Mouse (Mus musculus) neural tube, embryonic 11.5 days (tissue): ENCODE results near the gene Mrpl45. TPM values are rescaled to one million over a fixed set of nuclear protein-coding genes. Genes with fewer than 3 reads are reported as not detected.
A peak's percentile ranks its signal among the peaks of the same experiment; 100 is the strongest.
"Not testable (repeated sequence)": the region's sequence is repeated elsewhere in the genome, so short reads cannot be mapped to it uniquely, and the experiment has no call there.

ENCODE experiments used
- ATAC-seq: fragments of 200-750 bp; cut with Nextera tagmentation; 2 replicates; pipeline ENCODE4 v1.8.0; 2017; ENCODE audit warnings: moderate number of reproducible peaks, mild to moderate bottlenecking, moderate TSS enrichment, moderate library complexity; ENCODE audit not compliant: insufficient read depth, low FRiP score, low TSS enrichment
- DNase-seq: peaks from one replicate; pipeline ENCODE4 v3.0.0-alpha.2; 2015; ENCODE audit warnings: low spot score
- H3K27ac ChIP-seq: fragments of 300-500 bp; sonication (generic); 2 replicates; pipeline ENCODE4 v1.5.1; 2014; ENCODE audit warnings: low read depth, mild to moderate bottlenecking, low read length
- H3K27me3 ChIP-seq: fragments of 300-500 bp; sonication (generic); 2 replicates; pipeline ENCODE4 v1.6.1; 2014; ENCODE audit warnings: mild to moderate bottlenecking, low read length, mixed read lengths; ENCODE audit not compliant: control insufficient read depth, insufficient read depth
- H3K36me3 ChIP-seq: fragments of 300-500 bp; sonication (generic); 2 replicates; pipeline ENCODE4 v1.6.1; 2014; ENCODE audit warnings: mild to moderate bottlenecking, low read length, moderate library complexity, mixed read lengths; ENCODE audit not compliant: control insufficient read depth, insufficient read depth
- H3K4me1 ChIP-seq: fragments of 300-500 bp; sonication (generic); 2 replicates; pipeline ENCODE4 v1.6.1; 2014; ENCODE audit warnings: low read length, mixed read lengths; ENCODE audit not compliant: control insufficient read depth, insufficient read depth
- H3K4me2 ChIP-seq: fragments of 300-500 bp; sonication (generic); 2 replicates; pipeline ENCODE4 v1.6.1; 2014; ENCODE audit warnings: low read depth, mild to moderate bottlenecking, moderate library complexity
- H3K4me3 ChIP-seq: fragments of 300-500 bp; sonication (generic); 2 replicates; pipeline ENCODE4 v1.5.1; 2014; ENCODE audit warnings: low read depth, low read length
- H3K9ac ChIP-seq: fragments of 300-500 bp; sonication (generic); 2 replicates; pipeline ENCODE4 v1.6.1; 2014; ENCODE audit warnings: mild to moderate bottlenecking, low read length
- H3K9me3 ChIP-seq: fragments of 300-500 bp; sonication (generic); 2 replicates; pipeline ENCODE4 v1.6.1; 2016; ENCODE audit warnings: low read length; ENCODE audit not compliant: control insufficient read depth
- WGBS: fragments of 180-500 bp; shearing (Covaris S2); extraction: QIAGEN DNeasy Blood & Tissue Kit; methylation state at CpG from one replicate; pipeline ENCODE4 v1.1.7; 2014; 5-methylcytosine and 5-hydroxymethylcytosine counted together
- polyA plus RNA-seq: library from polyadenylated mRNA; unstranded; fragments of >200 nt; fragmentation: Nextera tagmentation; extraction: Ambion mirVana; gene quantifications from 2 replicates; pipeline ENCODE4 v1.2.1, GENCODE M21; 2014

Mrpl45 gene
- polyA plus RNA-seq, 1 experiment from 2014 or later: 52.9 TPM

- H3K27me3 ChIP-seq: no peaks in the 10 kb centered on the region
- no peak overlapping the region for H3K27ac ChIP-seq
- no peak overlapping the region for H3K4me3 ChIP-seq
- ATAC-seq: no peak
- H3K4me1 ChIP-seq: no peaks in the 10 kb centered on the region; the same call in 1 of the 2 replicates
- WGBS: 94% methylated on average over 8 of the region's 8 CpGs
- peaks cover 7% of the 10 kb centered on the region; the same call in 1 of the 2 replicates for H3K36me3 ChIP-seq
- H3K9ac ChIP-seq: no peak overlapping the region
- H3K4me2 ChIP-seq: no peak overlapping the region
- H3K9me3 ChIP-seq: no peaks in the 10 kb centered on the region
- DNase-seq: no peak
Measured at GRCm38 (mm10) chr11:97321197-97321596, 5.7 kb downstream of the Mrpl45 start.

GRCm38 (mm10) chr11:97321894-97322600 lies 6.5 kb downstream of the Mrpl45 start:
- not testable (repeated sequence) for H3K9me3 ChIP-seq, DNase-seq, H3K36me3 ChIP-seq, H3K4me3 ChIP-seq, ATAC-seq, H3K4me1 ChIP-seq, H3K9ac ChIP-seq, H3K27me3 ChIP-seq, H3K4me2 ChIP-seq, H3K27ac ChIP-seq
- WGBS: 86% methylated on average over 8 of the region's 8 CpGs

GRCm38 (mm10) chr11:97325224-97325623 lies 9.7 kb downstream of the Mrpl45 start:
- WGBS: 73% methylated on average over 1 of the region's 1 CpGs
- H3K36me3 ChIP-seq: peaks cover 10% of the 10 kb centered on the region; the same call in 1 of the 2 replicates
- no peak for DNase-seq

GRCm38 (mm10) chr11:97328148-97328547 lies 12.6 kb downstream of the Mrpl45 start:
- Histone ChIP-seq H3K9ac (no peak overlapping the region), H3K4me1 (no peaks in the 10 kb centered on the region)

More at GRCm38 (mm10) chr11:97325224-97325623, 9.7 kb downstream of the Mrpl45 start:
- no peak for ATAC-seq
- H3K9me3 ChIP-seq: no peaks in the 10 kb centered on the region
- no peak overlapping the region for H3K9ac ChIP-seq
- H3K27me3 ChIP-seq: no peaks in the 10 kb centered on the region
- no peak overlapping the region for H3K4me3 ChIP-seq
- no peak overlapping the region for H3K27ac ChIP-seq
- no peak overlapping the region for H3K4me2 ChIP-seq
- no peaks in the 10 kb centered on the region for H3K4me1 ChIP-seq

GRCm38 (mm10) chr11:97330315-97330714 lies 14.8 kb downstream of the Mrpl45 start:
- Histone ChIP-seq H3K27me3 (no peaks in the 10 kb centered on the region), H3K9me3 (no peaks in the 10 kb centered on the region), H3K4me3 (no peak overlapping the region), H3K36me3 (peaks cover 5% of the 10 kb centered on the region; the same call in 1 of the 2 replicates), H3K9ac (no peak overlapping the region), H3K4me2 (no peak overlapping the region), H3K27ac (no peak overlapping the region), H3K4me1 (no peaks in the 10 kb centered on the region)
- DNase-seq (no peak), ATAC-seq (no peak)
- WGBS: 88% methylated on average over 1 of the region's 1 CpGs

More at GRCm38 (mm10) chr11:97328148-97328547, 12.6 kb downstream of the Mrpl45 start:
- no peak overlapping the region for H3K4me3 ChIP-seq
- H3K27ac ChIP-seq: no peak overlapping the region
- DNase-seq: peak; percentile 76
- ATAC-seq: no peak
- peaks cover 10% of the 10 kb centered on the region; the same call in 1 of the 2 replicates for H3K36me3 ChIP-seq
- no peaks in the 10 kb centered on the region for H3K9me3 ChIP-seq
- no peaks in the 10 kb centered on the region for H3K27me3 ChIP-seq
- no peak overlapping the region for H3K4me2 ChIP-seq
- WGBS: 31% methylated on average over 9 of the region's 9 CpGs

- no peak for ATAC-seq
- Histone ChIP-seq H3K27me3 (no peaks in the 10 kb centered on the region), H3K4me1 (no peaks in the 10 kb centered on the region), H3K9ac (no peak overlapping the region), H3K9me3 (no peaks in the 10 kb centered on the region), H3K27ac (no peak overlapping the region), H3K36me3 (peaks cover 3% of the 10 kb centered on the region; the same call in 1 of the 2 replicates), H3K4me3 (no peak overlapping the region), H3K4me2 (no peak overlapping the region)
- WGBS: 81% methylated on average over 12 of the region's 12 CpGs
- no peak for DNase-seq
Measured at GRCm38 (mm10) chr11:97331231-97332190, 16.0 kb downstream of the Mrpl45 start.

- Histone ChIP-seq H3K27me3 (no peaks in the 10 kb centered on the region), H3K36me3 (no peaks in the 10 kb centered on the region), H3K9ac (no peak overlapping the region), H3K4me2 (no peak overlapping the region), H3K27ac (no peak overlapping the region), H3K4me3 (no peak overlapping the region), H3K9me3 (no peaks in the 10 kb centered on the region), H3K4me1 (no peaks in the 10 kb centered on the region)
- DNase-seq (no peak), ATAC-seq (no peak)
- WGBS: 55% methylated on average over 9 of the region's 9 CpGs
Measured at GRCm38 (mm10) chr11:97333044-97333443, 17.5 kb downstream of the Mrpl45 start.

- H3K4me1 ChIP-seq: no peaks in the 10 kb centered on the region
- no peak overlapping the region for H3K4me3 ChIP-seq
- H3K9ac ChIP-seq: no peak overlapping the region
- DNase-seq (no peak), ATAC-seq (no peak)
- WGBS: 56% methylated on average over 1 of the region's 1 CpGs
- H3K36me3 ChIP-seq: no peaks in the 10 kb centered on the region
- H3K9me3 ChIP-seq: no peaks in the 10 kb centered on the region
- no peak overlapping the region for H3K27ac ChIP-seq
- H3K27me3 ChIP-seq: no peaks in the 10 kb centered on the region
- no peak overlapping the region for H3K4me2 ChIP-seq
Measured at GRCm38 (mm10) chr11:97333896-97334295, 18.4 kb downstream of the Mrpl45 start.
